Mouse (Mus musculus) 3T3-L1 (cell line): ENCODE measurements around the gene Sh3rf1.
A peak's percentile ranks its signal among the peaks of the same experiment; 100 is the strongest.

Source experiments
- DNase-seq: peaks from one replicate; pipeline ENCODE4 v3.0.0-alpha.2; 2015; ENCODE audit warnings: low read depth, low spot score

Gene Sh3rf1

DNA sequence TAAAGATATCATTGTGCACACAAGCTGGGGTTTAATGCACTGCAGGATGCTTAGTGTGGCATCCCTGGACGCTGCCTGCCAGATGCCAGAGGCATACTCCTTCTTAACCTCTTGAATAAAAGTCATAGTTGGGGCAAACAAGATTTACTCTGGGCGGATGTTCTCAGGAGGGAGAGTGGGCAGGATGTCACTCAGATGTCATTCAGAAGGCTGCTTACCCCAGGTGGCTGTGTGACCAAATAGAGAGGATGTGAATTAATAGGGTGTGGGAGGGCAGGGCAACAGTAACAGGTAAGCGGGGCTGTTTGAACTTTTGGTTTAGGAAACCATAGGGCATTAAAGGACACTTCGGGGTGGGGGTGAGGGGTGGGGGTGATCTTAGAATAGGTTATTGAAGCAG, 37.7 kb downstream of the Sh3rf1 start:
- DNase-seq = no peak

DNA sequence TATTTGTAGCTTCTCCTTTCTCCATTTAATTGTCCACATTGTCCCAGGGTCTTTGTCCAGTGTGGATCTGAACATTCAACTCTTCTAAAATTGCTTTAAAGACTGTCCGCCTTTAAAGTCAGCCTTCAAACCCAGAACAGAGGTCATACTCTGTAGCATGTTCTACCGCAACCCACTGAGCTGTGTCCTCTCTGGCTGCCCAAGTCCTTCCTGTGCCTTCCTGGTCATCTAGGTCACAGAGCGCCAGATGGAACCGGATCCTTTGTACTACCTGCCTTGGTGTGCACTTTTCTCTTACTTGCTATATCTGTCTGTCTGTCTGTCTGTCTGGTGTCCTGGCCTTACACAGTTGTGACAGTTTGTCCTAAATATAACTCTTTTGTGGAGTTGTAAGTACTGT, 40.0 kb downstream of the Sh3rf1 start:
- DNase-seq = no peak

GRCm38 (mm10) chr8:61264881-61265280, 41.2 kb downstream of the Sh3rf1 start:
- no peak for DNase-seq

GRCm38 (mm10) chr8:61265390-61265789, 41.7 kb downstream of the Sh3rf1 start:
- peak; percentile 93 for DNase-seq

GRCm38 (mm10) chr8:61267061-61267460, 43.4 kb downstream of the Sh3rf1 start:
- DNase-seq = no peak

DNA sequence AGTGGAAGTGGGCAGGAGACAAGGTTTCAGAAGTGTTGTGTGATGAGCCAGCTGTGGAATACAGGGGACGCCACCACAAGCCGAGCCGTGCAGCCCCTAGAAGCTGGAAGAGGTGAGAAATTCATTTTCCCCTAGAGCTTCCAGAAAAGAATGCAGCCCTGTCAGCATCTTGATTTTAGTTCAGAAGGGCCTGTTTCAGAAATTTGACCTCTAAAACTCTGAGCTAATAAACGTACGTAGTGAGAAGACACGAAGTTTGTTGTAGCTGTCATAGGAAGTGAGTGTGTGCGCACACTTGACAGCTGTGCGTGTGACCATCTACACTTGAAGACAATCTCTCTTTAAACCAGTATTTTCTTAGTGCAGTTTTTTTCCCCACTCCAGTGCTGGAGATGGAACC, 44.0 kb downstream of the Sh3rf1 start:
- no peak for DNase-seq

DNA sequence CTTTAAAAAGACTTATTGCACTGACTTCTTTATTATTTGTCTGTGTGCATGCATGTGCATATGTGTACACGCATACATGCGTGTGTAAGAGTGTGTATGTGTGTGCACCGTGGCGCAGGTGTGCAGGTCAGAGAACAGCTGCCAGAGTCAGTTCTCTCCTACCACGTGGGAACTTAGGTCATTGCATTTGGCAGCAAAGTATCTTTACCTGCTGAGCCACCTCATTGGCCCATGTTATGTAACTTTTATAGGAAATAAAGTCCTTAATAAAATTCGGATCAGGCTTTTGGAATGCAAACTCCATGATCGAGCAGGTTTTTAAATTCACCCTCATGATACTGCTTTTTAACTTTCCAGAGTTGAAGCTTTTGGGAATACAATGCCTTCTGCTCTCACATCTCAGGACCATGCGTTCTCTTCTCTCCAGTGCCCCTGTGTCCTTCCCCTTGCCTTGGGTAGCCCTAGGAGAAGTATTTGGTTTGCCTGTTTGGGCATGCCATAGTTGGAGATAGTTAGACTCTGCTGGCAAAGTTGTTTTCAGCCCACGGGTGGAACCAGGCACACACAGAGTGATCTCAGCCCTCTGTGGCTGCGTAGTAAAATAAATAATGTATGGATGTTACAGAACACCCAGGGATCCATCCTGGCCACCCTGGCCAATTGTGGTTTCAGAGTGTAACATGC, 44.7 kb downstream of the Sh3rf1 start:
- no peak for DNase-seq

GRCm38 (mm10) chr8:61270016-61270415, 46.3 kb downstream of the Sh3rf1 start:
- DNase-seq = no peak

DNA sequence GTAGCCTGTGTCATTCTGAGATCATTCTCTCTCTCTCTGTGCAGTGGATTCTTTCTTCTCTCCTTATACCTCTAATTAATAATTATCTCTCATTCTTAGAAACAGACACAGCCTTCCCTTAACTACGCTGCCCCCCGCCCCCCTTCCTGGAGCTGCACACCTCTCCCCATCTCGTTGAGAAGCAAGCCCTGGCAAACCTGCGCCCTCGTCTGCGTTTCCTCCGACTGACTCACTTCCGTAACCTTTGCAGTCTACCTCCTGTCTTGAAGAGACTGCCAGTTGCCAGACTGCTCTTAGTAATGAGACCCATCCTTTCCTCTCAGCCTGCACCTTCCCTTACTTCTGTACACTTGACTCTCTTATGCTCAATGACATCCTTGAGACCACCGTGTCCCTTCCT, 46.9 kb downstream of the Sh3rf1 start:
- DNase-seq = no peak

- no peak for DNase-seq
Measured at GRCm38 (mm10) chr8:61270961-61271360, 47.3 kb downstream of the Sh3rf1 start.

DNA sequence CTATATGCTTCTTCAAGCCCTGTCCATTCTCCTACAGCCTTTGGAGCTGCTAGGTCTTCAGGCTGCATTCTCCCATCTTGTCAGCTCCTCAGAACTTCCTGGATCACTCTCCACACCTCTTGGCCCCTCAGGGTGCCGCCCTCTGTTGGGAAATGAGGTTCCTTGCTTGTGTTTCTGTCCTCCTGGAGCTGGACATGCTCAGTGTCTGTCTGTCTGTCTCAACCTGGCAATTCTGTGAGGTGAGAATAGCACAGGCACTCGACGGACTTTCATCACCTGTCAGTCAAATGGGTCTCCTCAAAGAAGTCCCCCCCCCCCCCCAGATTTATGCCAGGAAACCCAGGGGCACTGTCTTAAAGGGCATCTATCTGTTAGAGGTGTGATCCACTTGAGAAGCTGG, 49.2 kb downstream of the Sh3rf1 start:
- DNase-seq = no peak

DNA sequence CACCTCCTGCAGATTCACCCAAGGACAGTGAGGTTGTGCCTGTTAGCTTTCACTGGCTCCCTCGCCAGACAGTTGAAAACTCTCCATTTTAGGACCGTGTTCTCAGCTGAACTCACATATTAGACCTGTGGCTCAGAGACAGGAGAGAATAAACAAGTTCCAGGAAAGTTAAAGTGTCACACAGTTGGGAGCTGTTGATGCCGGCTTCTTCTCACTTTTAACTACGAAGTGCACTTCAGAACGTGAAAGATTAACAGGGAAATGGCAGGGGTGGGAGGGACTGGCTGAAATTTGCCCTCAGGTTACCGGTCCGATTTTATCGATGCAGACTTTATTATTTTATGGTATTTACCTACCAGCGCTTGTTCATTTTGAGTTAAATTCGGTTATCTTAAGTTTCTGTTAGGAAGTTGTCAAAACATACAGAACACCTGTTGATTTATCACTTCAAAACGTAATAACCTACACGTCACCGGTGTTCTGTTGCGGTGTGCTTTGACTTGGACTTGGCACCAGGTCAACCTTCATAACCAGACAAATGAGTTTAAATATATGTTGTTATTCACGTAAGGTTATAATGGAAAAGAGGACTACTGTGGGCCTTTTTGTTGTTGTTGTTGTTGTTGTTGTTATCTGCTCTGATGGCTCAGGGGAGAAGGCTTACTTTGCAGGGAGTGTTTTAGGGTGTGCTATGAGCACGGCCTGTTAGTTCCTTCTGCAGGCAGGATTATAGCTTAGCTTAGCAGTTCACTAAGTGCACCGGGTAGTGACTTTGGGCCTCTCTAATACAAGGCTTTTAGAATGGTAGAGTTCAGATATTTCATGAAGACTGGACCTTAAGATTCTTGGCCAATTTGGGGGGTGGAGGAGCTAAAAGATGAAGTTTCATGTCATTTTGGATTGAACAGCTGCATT, 49.9 kb downstream of the Sh3rf1 start:
- no peak for DNase-seq

GRCm38 (mm10) chr8:61274602-61275462, 51.2 kb downstream of the Sh3rf1 start:
- no peak for DNase-seq

DNA sequence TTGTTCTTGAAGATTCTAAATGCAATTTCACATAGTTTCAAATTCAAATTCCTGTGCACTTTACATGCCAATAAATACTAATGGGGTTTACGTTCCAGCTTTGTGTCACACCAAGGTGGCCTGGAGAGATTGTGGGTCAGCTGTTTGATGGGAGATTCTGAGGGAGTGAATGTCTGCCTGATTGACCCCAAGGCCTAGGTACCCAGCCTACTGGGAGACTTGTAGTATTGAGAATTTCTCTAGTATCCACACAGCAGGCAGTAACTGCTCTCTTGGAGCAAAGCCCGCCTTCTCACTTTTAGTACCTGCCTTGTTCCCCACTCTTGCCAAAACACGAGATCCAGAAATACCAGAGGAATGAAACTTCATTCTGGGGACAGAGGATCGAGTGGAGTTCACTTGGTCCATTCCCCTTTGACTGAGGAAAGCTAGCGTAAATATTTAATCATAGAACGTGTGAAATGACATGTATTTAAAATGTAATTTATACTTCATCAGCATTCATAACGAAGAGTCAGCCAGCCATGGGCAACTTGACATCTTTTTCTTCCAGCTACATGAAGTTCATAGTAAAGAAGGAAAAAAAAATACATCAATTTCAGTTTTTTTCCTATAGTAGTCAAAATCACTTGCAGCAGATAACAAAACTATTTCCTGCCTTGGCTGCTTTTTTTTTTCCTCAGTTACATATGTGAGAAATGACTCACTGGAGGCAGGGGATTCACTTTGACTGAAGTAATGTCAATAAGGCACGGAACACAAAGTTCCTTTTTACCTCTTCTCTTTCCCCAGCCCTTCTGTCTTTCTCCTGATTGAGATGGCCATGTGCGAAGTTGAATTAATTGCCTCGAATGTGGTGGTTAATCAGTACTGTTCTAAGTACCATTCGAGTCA, 52.0 kb downstream of the Sh3rf1 start:
- peak; percentile 82 for DNase-seq

DNA sequence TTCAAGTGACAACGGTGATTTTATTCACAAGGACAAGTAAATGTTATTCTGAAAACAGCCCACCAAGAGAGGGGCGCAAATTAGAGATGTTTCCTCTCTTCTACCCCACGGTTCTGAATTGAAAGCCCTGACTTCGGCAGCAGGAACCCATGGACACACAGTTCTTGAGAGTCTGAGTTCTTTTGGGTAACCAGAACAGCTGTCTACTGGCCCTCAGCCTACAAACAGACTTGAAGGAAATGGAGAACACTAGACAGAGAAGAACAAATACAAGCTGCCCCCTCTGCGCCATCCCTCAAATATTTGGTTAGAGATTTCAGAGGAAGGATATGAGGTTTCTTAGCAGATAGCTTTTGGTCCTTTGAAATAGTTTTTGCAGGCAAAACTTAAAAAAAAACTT, 52.7 kb downstream of the Sh3rf1 start:
- peak; percentile 32 for DNase-seq

GRCm38 (mm10) chr8:61279030-61279429, 55.4 kb downstream of the Sh3rf1 start:
- DNase-seq = no peak

DNA sequence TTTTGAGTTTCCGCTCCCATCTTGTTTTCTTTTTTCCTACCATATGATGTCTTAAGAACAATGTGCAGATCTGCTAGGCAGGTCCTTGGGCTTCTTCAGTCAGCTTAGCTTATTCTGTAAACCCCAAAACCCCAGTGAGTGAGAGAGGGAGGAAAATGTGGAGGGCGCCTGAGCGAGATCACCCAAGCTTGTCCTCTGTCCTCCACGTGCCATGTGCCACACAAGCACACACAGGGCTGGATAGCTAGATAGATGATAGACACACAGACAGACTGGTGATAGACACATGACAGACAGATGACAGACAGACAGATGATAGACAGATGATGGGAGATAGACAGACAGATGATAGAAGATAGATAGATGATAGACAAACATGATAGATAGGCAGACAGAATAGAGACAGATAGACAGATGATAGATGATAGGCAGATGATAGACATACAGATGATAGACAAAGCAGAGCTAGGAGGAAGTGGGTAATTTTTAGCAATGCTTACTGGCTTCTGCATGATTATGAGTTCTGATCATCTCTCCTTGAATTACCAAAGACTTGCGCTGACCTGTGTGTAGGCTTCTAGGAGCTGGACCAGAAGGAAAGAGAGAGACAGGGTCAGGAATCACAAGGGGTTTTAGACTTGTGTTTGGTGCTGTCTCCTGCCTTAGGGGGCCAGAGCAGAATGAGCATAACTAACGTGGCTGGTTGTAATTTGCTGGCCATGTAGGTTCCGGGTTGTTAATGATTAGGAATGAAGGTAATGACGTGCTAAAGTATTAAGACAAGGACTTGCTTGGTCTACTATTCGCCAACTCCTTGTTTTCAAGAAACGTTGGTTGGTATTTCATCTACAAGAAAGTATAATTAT, 58.9 kb downstream of the Sh3rf1 start:
- DNase-seq = no peak

- peak; percentile 78 for DNase-seq
Measured at GRCm38 (mm10) chr8:61283169-61284081, 59.8 kb downstream of the Sh3rf1 start.

GRCm38 (mm10) chr8:61285896-61286295, 62.2 kb downstream of the Sh3rf1 start:
- no peak for DNase-seq
